Mouse (Mus musculus) limb, embryonic 11.5 days (tissue): Measurements from ENCODE around the gene Trpv4. TPM values are rescaled to one million over a fixed set of nuclear protein-coding genes. Genes with fewer than 3 reads are reported as not detected.
A peak's percentile ranks its signal among the peaks of the same experiment; 100 is the strongest.

Experiments
- ATAC-seq: fragments of 200-750 bp; cut with Nextera tagmentation; 2 replicates; pipeline ENCODE4 v1.8.0; 2017; ENCODE audit warnings: low read depth; ENCODE audit not compliant: insufficient number of reproducible peaks, low FRiP score, low TSS enrichment
- DNase-seq: peaks from one replicate; pipeline ENCODE4 v3.0.0-alpha.2; 2015; ENCODE audit warnings: low spot score
- H3K27ac ChIP-seq: fragments of 300-500 bp; sonication (generic); replicated peaks from 2 replicates; pipeline ENCODE4 v1.5.1; 2014; ENCODE audit warnings: low read depth, mild to moderate bottlenecking, low read length
- H3K27me3 ChIP-seq: fragments of 300-500 bp; sonication (generic); 2 replicates; pipeline ENCODE4 v1.6.1; 2014; ENCODE audit warnings: mild to moderate bottlenecking, low read length, mixed read lengths; ENCODE audit not compliant: control insufficient read depth, insufficient read depth
- H3K36me3 ChIP-seq: fragments of 300-500 bp; sonication (generic); 2 replicates; pipeline ENCODE4 v1.6.1; 2014; ENCODE audit warnings: mild to moderate bottlenecking, low read length, moderate library complexity, mixed read lengths; ENCODE audit not compliant: control insufficient read depth, insufficient read depth
- H3K4me1 ChIP-seq: fragments of 300-500 bp; sonication (generic); 2 replicates; pipeline ENCODE4 v1.6.1; 2014; ENCODE audit warnings: low read length, mixed read lengths; ENCODE audit not compliant: control insufficient read depth, insufficient read depth
- H3K4me2 ChIP-seq: fragments of 300-500 bp; sonication (generic); 2 replicates; pipeline ENCODE4 v1.6.1; 2014; ENCODE audit warnings: low read depth, mild to moderate bottlenecking, moderate library complexity; ENCODE audit not compliant: severe bottlenecking
- H3K4me3 ChIP-seq: fragments of 300-500 bp; sonication (generic); 2 replicates; pipeline ENCODE4 v1.5.1; 2014; ENCODE audit warnings: low read depth, low read length
- H3K9ac ChIP-seq: fragments of 300-500 bp; sonication (generic); 2 replicates; pipeline ENCODE4 v1.6.1; 2014; ENCODE audit warnings: mild to moderate bottlenecking, low read length
- H3K9me3 ChIP-seq: fragments of 300-500 bp; sonication (generic); 2 replicates; pipeline ENCODE4 v1.6.1; 2016; ENCODE audit warnings: low read length; ENCODE audit not compliant: control insufficient read depth
- WGBS: fragments of 180-500 bp; shearing (Covaris S2); extraction: QIAGEN DNeasy Blood & Tissue Kit; methylation state at CpG from one replicate; pipeline ENCODE4 v1.1.7; 2014; 5-methylcytosine and 5-hydroxymethylcytosine counted together
- polyA plus RNA-seq: library from polyadenylated mRNA; unstranded; fragments of >200 nt; fragmentation: Nextera tagmentation; extraction: Ambion mirVana; gene quantifications from 2 replicates; pipeline ENCODE4 v1.2.1, GENCODE M21; 2014

The Trpv4 gene
- polyA plus RNA-seq, 1 experiment from 2014 or later = 0.53 TPM

GRCm38 (mm10) chr5:114647211-114647974 lies 10.8 kb downstream of the Trpv4 start:
- no peaks in the 10 kb centered on the region for H3K9me3 ChIP-seq
- WGBS = 3% methylated on average over 27 of the region's 27 CpGs
- H3K4me3 ChIP-seq = peak overlapping the region; percentile 16
- DNase-seq (peak; percentile 58), ATAC-seq (peak; percentile 59)
- H3K4me2 ChIP-seq = peak overlapping the region; percentile 49
- H3K27me3 ChIP-seq = no peaks in the 10 kb centered on the region; the same call in 1 of the 2 replicates
- no peaks in the 10 kb centered on the region for H3K36me3 ChIP-seq
- peak overlapping the region; percentile 34 for H3K9ac ChIP-seq
- peaks cover 21% of the 10 kb centered on the region; the same call in 1 of the 2 replicates for H3K4me1 ChIP-seq
- no peak overlapping the region for H3K27ac ChIP-seq

- peaks cover 17% of the 10 kb centered on the region; the same call in 1 of the 2 replicates for H3K4me1 ChIP-seq
- H3K36me3 ChIP-seq = no peaks in the 10 kb centered on the region
- WGBS = 86% methylated on average over 5 of the region's 5 CpGs
- H3K9me3 ChIP-seq = no peaks in the 10 kb centered on the region
- no peak overlapping the region for H3K9ac ChIP-seq
- no peaks in the 10 kb centered on the region for H3K27me3 ChIP-seq
- no peak for DNase-seq
- no peak overlapping the region for H3K4me3 ChIP-seq
- no peak for ATAC-seq
- no peak overlapping the region for H3K27ac ChIP-seq
- H3K4me2 ChIP-seq = no peak overlapping the region
These were observed 12.3 kb downstream of the Trpv4 start for GRCm38 (mm10) chr5:114645916-114646315.

GRCm38 (mm10) chr5:114644918-114645317 lies 13.3 kb downstream of the Trpv4 start:
- no peak for ATAC-seq
- H3K4me1 ChIP-seq = peaks cover 15% of the 10 kb centered on the region; the same call in 1 of the 2 replicates

GRCm38 (mm10) chr5:114640809-114641208 lies 17.4 kb downstream of the Trpv4 start:
- ATAC-seq (no peak), DNase-seq (no peak)
- no peak overlapping the region for H3K4me2 ChIP-seq
- H3K9ac ChIP-seq = no peak overlapping the region
- H3K36me3 ChIP-seq = no peaks in the 10 kb centered on the region
- WGBS = 75% methylated on average over 10 of the region's 10 CpGs
- H3K4me1 ChIP-seq = peaks cover 4% of the 10 kb centered on the region; the same call in 1 of the 2 replicates
- H3K27me3 ChIP-seq = 0 out of 2 replicates have a peak, but pooled peaks cover 5% of the 10 kb centered on the region
- H3K4me3 ChIP-seq = no peak overlapping the region
- H3K27ac ChIP-seq = no peak overlapping the region
- no peaks in the 10 kb centered on the region for H3K9me3 ChIP-seq

More at GRCm38 (mm10) chr5:114644918-114645317, 13.3 kb downstream of the Trpv4 start:
- no peak overlapping the region for H3K27ac ChIP-seq
- H3K36me3 ChIP-seq = no peaks in the 10 kb centered on the region
- H3K4me3 ChIP-seq = no peak overlapping the region
- WGBS = 42% methylated on average over 6 of the region's 6 CpGs
- no peaks in the 10 kb centered on the region for H3K9me3 ChIP-seq
- H3K4me2 ChIP-seq = no peak overlapping the region
- H3K27me3 ChIP-seq = no peaks in the 10 kb centered on the region
- no peak overlapping the region for H3K9ac ChIP-seq
- DNase-seq = no peak

- Histone ChIP-seq H3K9ac (no peak overlapping the region), H3K4me2 (no peak overlapping the region), H3K27me3 (0 out of 2 replicates have a peak, but pooled peaks cover 5% of the 10 kb centered on the region), H3K27ac (no peak overlapping the region), H3K4me3 (no peak overlapping the region), H3K9me3 (no peaks in the 10 kb centered on the region), H3K4me1 (no peaks in the 10 kb centered on the region; the same call in 1 of the 2 replicates), H3K36me3 (no peaks in the 10 kb centered on the region)
- WGBS = 22% methylated on average over 7 of the region's 7 CpGs
- no peak for DNase-seq
- ATAC-seq = peak; percentile 23; the same call in 1 of the 2 replicates
These were observed 18.6 kb downstream of the Trpv4 start for GRCm38 (mm10) chr5:114639645-114639957.

- H3K4me3 ChIP-seq = no peak overlapping the region
- no peaks in the 10 kb centered on the region for H3K9me3 ChIP-seq
- H3K27ac ChIP-seq = no peak overlapping the region
- H3K9ac ChIP-seq = peak overlapping the region; percentile 35; the same call in 1 of the 2 replicates
- H3K4me2 ChIP-seq = peak overlapping the region; percentile 20; the same call in 1 of the 2 replicates
- ATAC-seq (peak; percentile 66), DNase-seq (peak; percentile 96)
- 11% methylated on average over 22 of the region's 22 CpGs for WGBS
- H3K4me1 ChIP-seq = no peaks in the 10 kb centered on the region
- 0 out of 2 replicates have a peak, but pooled peaks cover 5% of the 10 kb centered on the region for H3K27me3 ChIP-seq
- H3K36me3 ChIP-seq = no peaks in the 10 kb centered on the region
These were observed 19.2 kb downstream of the Trpv4 start for GRCm38 (mm10) chr5:114638769-114639644.

- DNase-seq = no peak
- Histone ChIP-seq H3K4me3 (no peak overlapping the region), H3K36me3 (no peaks in the 10 kb centered on the region), H3K9ac (no peak overlapping the region), H3K9me3 (no peaks in the 10 kb centered on the region), H3K4me2 (no peak overlapping the region), H3K4me1 (no peaks in the 10 kb centered on the region), H3K27ac (no peak overlapping the region), H3K27me3 (0 out of 2 replicates have a peak, but pooled peaks cover 5% of the 10 kb centered on the region)
- ATAC-seq = no peak
- WGBS = 76% methylated on average over 25 of the region's 25 CpGs
These were observed 22.1 kb downstream of the Trpv4 start for GRCm38 (mm10) chr5:114636091-114636490.

GRCm38 (mm10) chr5:114631336-114631735 lies 26.9 kb downstream of the Trpv4 start:
- 43% methylated on average over 2 of the region's 2 CpGs for WGBS
- DNase-seq = no peak

More at GRCm38 (mm10) chr5:114631336-114631735, 26.9 kb downstream of the Trpv4 start:
- Histone ChIP-seq H3K4me3 (no peak overlapping the region), H3K4me2 (no peak overlapping the region), H3K9ac (no peak overlapping the region), H3K4me1 (no peaks in the 10 kb centered on the region), H3K9me3 (no peaks in the 10 kb centered on the region), H3K36me3 (no peaks in the 10 kb centered on the region), H3K27me3 (no peaks in the 10 kb centered on the region), H3K27ac (no peak overlapping the region)
- no peak for ATAC-seq
